Mouse (Mus musculus): Measurements from ENCODE around the gene Pou1f1. TPM values are rescaled to one million over a fixed set of nuclear protein-coding genes. Genes with fewer than 3 reads are reported as not detected.

The Pou1f1 gene
- polyA plus RNA-seq, 1 experiment, result not detected

- H3K27me3 ChIP-seq (ENCODE audit: control insufficient read depth, insufficient read depth, low read length), result no peaks in the 10 kb centered on the region
- no peak overlapping the region for H3K27ac ChIP-seq (ENCODE audit: insufficient read depth, low read length)
- no peak for DNase-seq
- no peak for TF ChIP-seq CTCF (IDR thresholded peaks at IDR 0.05; ENCODE audit: borderline replicate concordance, insufficient read depth, low read depth, low read length)
- no peak for TF ChIP-seq POLR2A (IDR thresholded peaks at IDR 0.05; ENCODE audit: borderline replicate concordance, insufficient read depth, low read length)
- H3K4me3 ChIP-seq (replicated peaks; ENCODE audit: insufficient read depth, low read depth, low read length), result no peak overlapping the region
- 86% methylated on average over 5 of the region's 5 CpGs for whole genome bisulfite sequencing
- H3K4me1 ChIP-seq (ENCODE audit: control insufficient read depth, insufficient read depth, low read length), result no peaks in the 10 kb centered on the region
These were observed 6.4 kb downstream of the Pou1f1 start for GRCm38 (mm10) chr16:65526695-65527094.

- no peak for DNase-seq
- TF ChIP-seq POLR2A (IDR thresholded peaks at IDR 0.05; ENCODE audit: borderline replicate concordance, insufficient read depth, low read length) (no peak), CTCF (IDR thresholded peaks at IDR 0.05; ENCODE audit: borderline replicate concordance, insufficient read depth, low read depth, low read length) (no peak)
- H3K4me1 ChIP-seq (ENCODE audit: control insufficient read depth, insufficient read depth, low read length), result no peaks in the 10 kb centered on the region
- H3K4me3 ChIP-seq (replicated peaks; ENCODE audit: insufficient read depth, low read depth, low read length), result no peak overlapping the region
- WGBS, result 19% methylated on average over 5 of the region's 5 CpGs
- H3K27ac ChIP-seq (ENCODE audit: insufficient read depth, low read length), result no peak overlapping the region
- H3K27me3 ChIP-seq (ENCODE audit: control insufficient read depth, insufficient read depth, low read length), result no peaks in the 10 kb centered on the region
These were observed 9.3 kb downstream of the Pou1f1 start for GRCm38 (mm10) chr16:65529589-65529988.

- H3K27ac ChIP-seq (ENCODE audit: insufficient read depth, low read length), result no peak overlapping the region
- H3K27me3 ChIP-seq (ENCODE audit: control insufficient read depth, insufficient read depth, low read length), result no peaks in the 10 kb centered on the region
- TF ChIP-seq POLR2A (IDR thresholded peaks at IDR 0.05; ENCODE audit: borderline replicate concordance, insufficient read depth, low read length) (no peak), CTCF (IDR thresholded peaks at IDR 0.05; ENCODE audit: borderline replicate concordance, insufficient read depth, low read depth, low read length) (no peak)
- DNase-seq, result peak; percentile 41 to 66
- WGBS, result 13% methylated on average over 8 of the region's 8 CpGs
- H3K4me1 ChIP-seq (ENCODE audit: control insufficient read depth, insufficient read depth, low read length), result no peaks in the 10 kb centered on the region
- no peak overlapping the region for H3K4me3 ChIP-seq (replicated peaks; ENCODE audit: insufficient read depth, low read depth, low read length)
These were observed 11.4 kb downstream of the Pou1f1 start for GRCm38 (mm10) chr16:65531663-65532062.

GRCm38 (mm10) chr16:65533315-65533999 is 13.1 kb downstream of the Pou1f1 start:
- 34% methylated on average over 12 of the region's 12 CpGs for WGBS
- 0 out of 2 replicates have a peak, but pooled peaks have one; percentile 10 for TF ChIP-seq CTCF (IDR thresholded peaks at IDR 0.05; ENCODE audit: borderline replicate concordance, insufficient read depth, low read depth, low read length)
- TF ChIP-seq POLR2A (IDR thresholded peaks at IDR 0.05; ENCODE audit: borderline replicate concordance, insufficient read depth, low read length), result no peak

GRCm38 (mm10) chr16:65543676-65544293 is 23.5 kb downstream of the Pou1f1 start:
- no peak for DNase-seq
- H3K27ac ChIP-seq (ENCODE audit: insufficient read depth, low read length), result no peak overlapping the region
- no peak for TF ChIP-seq POLR2A (IDR thresholded peaks at IDR 0.05; ENCODE audit: borderline replicate concordance, insufficient read depth, low read length)
- no peak for TF ChIP-seq CTCF (IDR thresholded peaks at IDR 0.05; ENCODE audit: borderline replicate concordance, insufficient read depth, low read depth, low read length)

More at GRCm38 (mm10) chr16:65533315-65533999, 13.1 kb downstream of the Pou1f1 start:
- peak in 1 of 2 experiments; percentile 10 for DNase-seq
- H3K4me1 ChIP-seq (ENCODE audit: control insufficient read depth, insufficient read depth, low read length), result no peaks in the 10 kb centered on the region
- H3K27ac ChIP-seq (ENCODE audit: insufficient read depth, low read length), result no peak overlapping the region
- no peaks in the 10 kb centered on the region for H3K27me3 ChIP-seq (ENCODE audit: control insufficient read depth, insufficient read depth, low read length)
- no peak overlapping the region for H3K4me3 ChIP-seq (replicated peaks; ENCODE audit: insufficient read depth, low read depth, low read length)

GRCm38 (mm10) chr16:65548960-65549359 is 28.6 kb downstream of the Pou1f1 start:
- H3K4me3 ChIP-seq (replicated peaks; ENCODE audit: insufficient read depth, low read depth, low read length), result no peak overlapping the region
- no peak overlapping the region for H3K27ac ChIP-seq (ENCODE audit: insufficient read depth, low read length)
- WGBS, result 91% methylated on average over 7 of the region's 7 CpGs
- H3K4me1 ChIP-seq (ENCODE audit: control insufficient read depth, insufficient read depth, low read length), result no peaks in the 10 kb centered on the region
- TF ChIP-seq CTCF (IDR thresholded peaks at IDR 0.05; ENCODE audit: borderline replicate concordance, insufficient read depth, low read depth, low read length) (no peak), POLR2A (IDR thresholded peaks at IDR 0.05; ENCODE audit: borderline replicate concordance, insufficient read depth, low read length) (no peak)
- no peaks in the 10 kb centered on the region for H3K27me3 ChIP-seq (ENCODE audit: control insufficient read depth, insufficient read depth, low read length)
- DNase-seq, result no peak

More at GRCm38 (mm10) chr16:65543676-65544293, 23.5 kb downstream of the Pou1f1 start:
- Histone ChIP-seq H3K4me1 (ENCODE audit: control insufficient read depth, insufficient read depth, low read length) (no peaks in the 10 kb centered on the region), H3K4me3 (replicated peaks; ENCODE audit: insufficient read depth, low read depth, low read length) (no peak overlapping the region), H3K27me3 (ENCODE audit: control insufficient read depth, insufficient read depth, low read length) (no peaks in the 10 kb centered on the region)
- 79% methylated on average over 11 of the region's 11 CpGs for WGBS

GRCm38 (mm10) chr16:65550814-65551213 is 30.5 kb downstream of the Pou1f1 start:
- 86% methylated on average over 13 of the region's 13 CpGs for WGBS
- Histone ChIP-seq H3K4me3 (replicated peaks; ENCODE audit: insufficient read depth, low read depth, low read length) (no peak overlapping the region), H3K27ac (ENCODE audit: insufficient read depth, low read length) (no peak overlapping the region), H3K4me1 (ENCODE audit: control insufficient read depth, insufficient read depth, low read length) (no peaks in the 10 kb centered on the region), H3K27me3 (ENCODE audit: control insufficient read depth, insufficient read depth, low read length) (no peaks in the 10 kb centered on the region)
- TF ChIP-seq CTCF (IDR thresholded peaks at IDR 0.05; ENCODE audit: borderline replicate concordance, insufficient read depth, low read depth, low read length) (no peak), POLR2A (IDR thresholded peaks at IDR 0.05; ENCODE audit: borderline replicate concordance, insufficient read depth, low read length) (no peak)
- DNase-seq, result no peak

GRCm38 (mm10) chr16:65554267-65554666 is 34.0 kb downstream of the Pou1f1 start:
- Histone ChIP-seq H3K4me3 (replicated peaks; ENCODE audit: insufficient read depth, low read depth, low read length) (no peak overlapping the region), H3K27ac (ENCODE audit: insufficient read depth, low read length) (no peak overlapping the region), H3K27me3 (ENCODE audit: control insufficient read depth, insufficient read depth, low read length) (no peaks in the 10 kb centered on the region), H3K4me1 (ENCODE audit: control insufficient read depth, insufficient read depth, low read length) (no peaks in the 10 kb centered on the region)
- WGBS, result 93% methylated on average over 5 of the region's 5 CpGs
- no peak for DNase-seq
- no peak for TF ChIP-seq POLR2A (IDR thresholded peaks at IDR 0.05; ENCODE audit: borderline replicate concordance, insufficient read depth, low read length)
- TF ChIP-seq CTCF (IDR thresholded peaks at IDR 0.05; ENCODE audit: borderline replicate concordance, insufficient read depth, low read depth, low read length), result no peak
